Mouse (Mus musculus) heart, postnatal 4 days (tissue): ENCODE data around the gene 4933407L21Rik. TPM values are rescaled to one million over a fixed set of nuclear protein-coding genes. Genes with fewer than 3 reads are reported as not detected.
"Not testable (repeated sequence)": the region's sequence is repeated elsewhere in the genome, so short reads cannot be mapped to it uniquely, and the experiment has no call there.

Experiments used
- DNase-seq: peaks from one replicate; pipeline ENCODE4 v3.0.0; 2021
- total RNA-seq, 2 experiments: library from RNA; stranded (reverse); gene quantifications; 2 replicates each; pipeline ENCODE4 v1.2.3; 2021

Gene 4933407L21Rik
- total RNA-seq, 2 experiments from 2014 or later = not detected

DNA sequence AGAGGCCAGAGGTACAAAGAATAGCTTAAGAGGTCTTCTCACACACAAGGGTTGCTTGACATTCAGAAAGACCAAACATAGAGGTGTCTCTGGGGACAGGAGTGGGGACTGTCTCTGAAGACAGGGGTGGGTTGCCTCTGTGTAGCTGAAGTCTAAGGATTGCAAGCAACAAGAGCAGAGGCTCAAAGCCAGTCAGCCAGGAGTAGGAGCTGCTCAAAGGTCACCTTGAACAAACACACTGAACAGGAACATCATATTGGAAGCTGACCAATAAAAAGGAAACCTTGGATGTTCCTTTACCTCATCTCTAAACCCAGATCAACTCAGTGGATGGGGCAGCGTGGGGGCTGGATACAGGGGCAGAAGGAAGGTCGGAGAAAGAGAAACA is 31.6 kb downstream of the 4933407L21Rik start:
- DNase-seq = no peak

DNA sequence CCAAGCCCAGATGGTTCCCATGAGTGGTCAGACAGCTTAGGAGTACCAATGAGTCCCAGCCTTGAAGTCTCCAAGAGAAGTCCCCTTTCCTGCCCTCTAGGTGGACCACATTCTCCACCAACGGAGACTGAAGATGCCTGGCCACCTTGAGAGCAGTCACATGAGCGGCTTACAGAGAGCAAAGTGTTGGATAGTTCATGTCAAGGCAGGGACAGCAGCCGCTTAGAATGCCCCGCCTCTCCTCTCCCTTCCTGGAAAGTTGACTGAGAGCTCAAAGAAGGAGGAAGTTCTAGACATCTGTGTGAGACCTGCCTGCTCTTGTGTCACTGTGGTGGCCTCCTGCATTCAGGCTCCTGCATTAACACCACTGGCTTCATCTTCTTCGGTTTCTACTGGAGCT is 32.6 kb downstream of the 4933407L21Rik start, which contains the start of gene Gpr55:
Gpr55 (minus strand) TSS at position 135 of the 400 bp plus-strand sequence.
- DNase-seq = no peak

DNA sequence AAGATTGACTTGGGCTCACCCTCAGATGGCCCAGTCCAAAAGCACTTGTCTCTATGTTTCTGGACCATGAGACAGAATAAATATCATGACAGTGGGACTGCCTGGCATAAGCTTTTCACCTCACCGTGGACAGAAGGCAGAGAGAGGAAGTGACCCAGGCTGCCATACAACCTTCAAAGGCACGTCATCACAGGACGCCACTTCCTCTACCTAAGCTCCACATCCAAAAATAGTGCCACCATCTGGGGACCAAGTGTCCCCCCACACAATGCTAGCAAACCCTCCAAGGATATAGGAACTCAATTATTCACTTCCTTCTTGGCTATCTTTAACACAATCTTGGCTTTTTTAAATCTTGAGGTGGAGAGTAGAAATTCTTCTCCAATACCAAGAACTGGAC is 33.8 kb downstream of the 4933407L21Rik start:
- no peak for DNase-seq

- no peak for DNase-seq
These were observed 37.6 kb downstream of the 4933407L21Rik start for GRCm38 (mm10) chr1:85965856-85966255.

- no peak for DNase-seq
These were observed 40.8 kb downstream of the 4933407L21Rik start for GRCm38 (mm10) chr1:85969081-85969480.

DNA sequence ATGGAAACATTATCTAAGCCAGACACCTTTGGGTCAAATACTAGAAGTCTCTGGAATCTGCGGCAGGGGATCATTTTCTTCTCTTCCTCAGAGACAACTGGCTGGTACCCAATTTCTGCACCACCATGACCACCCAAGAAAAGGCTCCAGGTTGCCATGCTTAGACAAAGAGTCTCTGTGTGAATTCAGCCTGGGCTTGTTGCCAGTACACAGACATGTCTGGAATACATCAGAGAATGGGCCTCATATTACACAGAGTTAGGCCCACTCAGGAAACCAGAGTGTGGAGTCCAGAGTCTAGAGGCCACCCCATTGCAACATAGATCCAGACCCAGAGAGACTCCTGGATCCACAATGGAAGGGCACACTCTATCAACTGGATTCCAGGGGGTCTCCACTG is 41.2 kb downstream of the 4933407L21Rik start:
- no peak for DNase-seq

GRCm38 (mm10) chr1:85971070-85971469 is 42.8 kb downstream of the 4933407L21Rik start:
- DNase-seq = no peak

DNA sequence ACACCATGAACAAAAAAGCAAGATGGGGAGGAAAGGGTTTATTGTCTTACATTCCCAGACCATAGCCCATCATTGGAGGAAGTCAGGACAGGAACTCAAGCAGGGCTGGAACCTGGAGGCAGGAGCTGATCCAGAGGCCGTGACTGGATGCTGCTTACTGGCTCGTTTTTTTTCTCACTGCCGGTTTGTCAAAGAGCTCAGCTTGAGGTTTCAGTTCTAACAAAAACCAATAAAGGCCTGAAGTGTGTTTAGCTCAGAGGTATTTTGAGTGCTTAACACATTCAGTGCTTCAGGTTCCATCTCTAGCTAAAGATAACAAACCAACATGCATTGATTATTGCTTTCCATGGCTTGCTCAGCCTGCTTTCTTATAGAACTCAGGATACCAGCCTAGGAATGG is 44.1 kb downstream of the 4933407L21Rik start:
- DNase-seq = no peak

GRCm38 (mm10) chr1:85973468-85973877 is 45.2 kb downstream of the 4933407L21Rik start:
- no peak for DNase-seq

DNA sequence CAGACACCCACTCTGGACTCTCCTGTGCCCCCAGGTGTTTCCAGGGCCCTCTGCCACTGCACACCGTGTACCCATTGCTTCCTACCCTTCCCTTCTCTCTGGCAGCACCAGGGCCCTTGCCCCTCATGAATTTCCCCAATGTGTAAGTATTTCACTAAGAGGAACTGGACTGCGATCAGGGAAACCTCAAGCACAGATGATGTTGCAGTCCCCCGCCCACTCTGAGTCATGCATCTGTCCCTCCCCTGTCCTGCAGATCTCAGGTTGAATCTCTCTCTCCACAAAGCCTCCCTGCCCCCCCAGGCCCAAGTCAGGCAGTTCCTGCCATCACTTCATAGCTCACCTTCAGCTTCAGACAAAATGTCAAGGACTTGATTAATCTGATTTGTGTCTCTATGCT is 49.4 kb downstream of the 4933407L21Rik start:
- no peak for DNase-seq

DNA sequence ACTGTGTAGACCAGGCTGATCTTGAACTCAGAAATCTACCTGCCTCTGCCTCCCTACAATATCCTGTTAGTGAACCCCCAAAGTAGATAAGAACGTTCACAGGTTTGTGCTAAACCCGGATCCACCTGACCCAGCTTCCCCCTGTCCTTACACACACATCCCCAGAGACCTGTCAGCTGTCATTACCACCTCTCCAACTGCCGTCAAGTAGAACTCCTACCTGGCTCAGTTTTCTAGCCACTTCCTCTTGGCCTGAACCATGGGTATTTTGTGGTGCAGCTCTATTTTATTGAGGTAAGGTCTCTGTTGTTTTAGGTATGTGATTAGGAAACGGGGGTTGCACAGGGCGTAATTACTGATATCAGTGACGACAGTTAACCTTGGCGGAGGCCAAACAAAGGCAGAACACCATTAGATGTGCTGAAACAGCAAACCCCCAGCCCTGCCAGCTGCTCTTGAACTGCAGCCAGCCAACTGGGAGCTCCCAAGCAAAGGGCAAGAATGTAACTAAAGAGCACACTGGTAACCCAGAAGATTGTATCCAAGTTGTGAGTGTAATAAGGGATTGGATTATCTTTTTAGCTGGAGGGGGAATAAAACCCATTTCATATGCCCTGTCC is 53.6 kb downstream of the 4933407L21Rik start:
- DNase-seq = peak; percentile 62

DNA sequence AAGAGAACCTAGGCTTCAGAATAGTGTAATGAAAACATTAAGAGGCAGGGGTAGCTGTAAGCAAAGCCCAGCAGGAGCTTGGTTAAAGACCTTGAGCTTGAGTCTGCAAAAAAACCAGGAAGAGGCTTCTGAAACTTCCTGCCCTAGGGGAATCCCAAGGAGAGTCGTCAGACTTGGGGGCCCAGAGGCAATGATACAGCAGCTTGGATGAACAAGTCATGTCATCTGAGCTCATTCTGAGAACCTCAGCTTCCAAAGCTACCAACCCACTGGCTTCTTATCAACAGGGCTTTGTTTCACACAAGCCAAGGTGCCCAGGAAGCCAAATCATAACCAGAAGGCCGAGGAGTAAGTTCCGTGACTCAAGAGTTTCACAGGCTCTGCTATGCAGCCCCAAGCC is 57.5 kb downstream of the 4933407L21Rik start:
- DNase-seq = no peak

DNA sequence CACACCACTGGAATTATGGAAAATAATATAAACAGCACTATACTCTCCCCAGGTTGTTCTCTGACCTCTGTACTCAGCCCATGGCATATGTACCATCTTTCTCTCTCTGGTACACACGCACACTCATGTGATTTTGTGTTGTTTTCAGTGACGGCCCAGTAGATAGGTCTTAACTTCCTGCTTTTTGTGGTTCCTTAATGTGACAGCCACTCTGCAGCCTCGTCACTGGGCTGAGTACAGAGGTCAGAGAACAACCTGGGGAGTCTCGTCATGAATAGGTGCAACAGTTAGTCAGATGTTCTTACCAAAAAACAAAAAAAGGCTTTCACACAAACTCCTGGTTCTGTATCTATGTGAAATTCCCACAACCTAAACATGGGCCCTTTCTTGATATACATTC is 60.1 kb downstream of the 4933407L21Rik start:
- no peak for DNase-seq

- DNase-seq = not testable (repeated sequence)
These were observed 60.6 kb downstream of the 4933407L21Rik start for GRCm38 (mm10) chr1:85988882-85989281.

Other genes starting within 250 kb of the 4933407L21Rik start
- under 1 TPM; 0.54 to 0.88 TPM for gene A630001G21Rik, start 149.8 kb upstream of the 4933407L21Rik start, total RNA-seq
- gene Cab39, start 135.0 kb upstream of the 4933407L21Rik start, total RNA-seq = 100 to 1,000 TPM in 1 of 2 experiments, 10 to 100 TPM in 1; 90.7 to 102 TPM
- 10 to 100 TPM; 91.3 to 91.5 TPM for gene Itm2c, start 34.2 kb upstream of the 4933407L21Rik start, total RNA-seq
- gene Gpr55, start 32.5 kb downstream of the 4933407L21Rik start, total RNA-seq = not detected
- not detected for gene Spata3, start 88.3 kb downstream of the 4933407L21Rik start, total RNA-seq
- gene 2810459M11Rik, start 117.4 kb downstream of the 4933407L21Rik start, total RNA-seq = not detected
- gene Psmd1, start 135.9 kb downstream of the 4933407L21Rik start, total RNA-seq = 100 to 1,000 TPM; 113 to 118 TPM
- gene Htr2b, start 183.5 kb downstream of the 4933407L21Rik start, total RNA-seq = not detected
- 1 to 10 TPM; 1.2 to 1.4 TPM for gene Gm21972, start 205.2 kb downstream of the 4933407L21Rik start, total RNA-seq
- gene Armc9, start 226.3 kb downstream of the 4933407L21Rik start, total RNA-seq = 1 to 10 TPM; 5.6 to 6.0 TPM